Mouse (Mus musculus): ENCODE measurements around the gene Nap1l1.

- TF ChIP-seq ZC3H11A (IDR thresholded peaks at IDR 0.05; ENCODE audit: low read depth, low read length) = no peak
- no peak for TF ChIP-seq ELF1 (IDR thresholded peaks at IDR 0.05; ENCODE audit: low read depth, low read length)
- TF ChIP-seq HCFC1 (IDR thresholded peaks at IDR 0.05; ENCODE audit: low read depth, low read length) = no peak
- TF ChIP-seq CTCF (conservative IDR thresholded peaks at IDR 0.05 in 1 of 2, IDR thresholded peaks at IDR 0.05 in 1 of 2; ENCODE audit: low read depth in 2 of 2, low read length in 2 of 2) = no peak
- no peak for TF ChIP-seq POLR2A (IDR thresholded peaks at IDR 0.05; ENCODE audit: low read depth, low read length)
- no peak for TF ChIP-seq USF2 (conservative IDR thresholded peaks at IDR 0.05; ENCODE audit: low read depth, low read length)
- no peak for TF ChIP-seq MEF2A (IDR thresholded peaks at IDR 0.05; ENCODE audit: borderline replicate concordance, low read depth, low read length)
- TF ChIP-seq NELFE (IDR thresholded peaks at IDR 0.05; ENCODE audit: low read depth, low read length) = no peak
- no peak for TF ChIP-seq USF1 (IDR thresholded peaks at IDR 0.05; ENCODE audit: low read depth, low read length)
- TF ChIP-seq IRF4 (IDR thresholded peaks at IDR 0.05; ENCODE audit: low read depth, low read length) = no peak
Measured at GRCm38 (mm10) chr10:111527057-111527456, 54.0 kb downstream of the Nap1l1 start.
